Mouse (Mus musculus): ENCODE measurements at regions not wholly inside any gene's neighbourhood (a gene's known extent, or its start where the extent isn't known, plus 50 kb on each side); places are given as distances from the start of the nearest gene placed in this dataset.

GRCm38 (mm10) chr16:93109683-93110407 is 283.9 kb upstream of the Runx1 start:
- H3K36me3 ChIP-seq (ENCODE audit: control insufficient read depth, insufficient read depth, low read length, poor library complexity, severe bottlenecking): no peaks in the 10 kb centered on the region
- H3K9ac ChIP-seq (ENCODE audit: low read depth, poor library complexity, severe bottlenecking): no peak overlapping the region
- TF ChIP-seq CTCF (IDR thresholded peaks at IDR 0.05; ENCODE audit: low read depth, low read length) (no peak), POLR2A (IDR thresholded peaks at IDR 0.05; ENCODE audit: insufficient read depth, low read length) (no peak), EP300 (IDR thresholded peaks at IDR 0.05; ENCODE audit: insufficient read depth, low read depth, low read length) (no peak)
- H3K4me3 ChIP-seq (ENCODE audit: low read depth, low read length): no peak overlapping the region
- H3K9me3 ChIP-seq (replicated peaks; ENCODE audit: control insufficient read depth, insufficient read depth, low read length, poor library complexity, severe bottlenecking): no peaks in the 10 kb centered on the region
- no peaks in the 10 kb centered on the region for H3K27me3 ChIP-seq (ENCODE audit: control insufficient read depth, insufficient read depth, low read length, poor library complexity, severe bottlenecking)
- H3K4me1 ChIP-seq (ENCODE audit: control insufficient read depth, insufficient read depth, low read length): no peaks in the 10 kb centered on the region
- no peak overlapping the region for H3K27ac ChIP-seq (ENCODE audit: insufficient read depth, low read length)

DNA sequence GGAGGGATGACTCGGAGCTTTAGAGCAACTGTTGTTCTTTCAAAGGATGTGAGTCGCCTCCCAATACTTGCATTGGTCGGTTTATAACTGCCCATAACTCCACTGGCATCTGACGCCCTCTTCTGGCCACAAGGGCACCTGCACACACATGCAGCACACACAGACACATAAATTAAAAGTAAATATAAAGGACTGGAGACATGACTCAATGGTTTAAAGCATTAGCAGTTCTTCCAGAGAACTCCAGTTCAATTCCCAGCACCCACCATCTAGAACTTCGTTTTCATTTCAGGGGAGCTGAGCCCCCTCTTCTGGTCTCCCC is 281.5 kb upstream of the Runx1 start:
- Histone ChIP-seq H3K4me1 (ENCODE audit: control insufficient read depth, insufficient read depth, low read length) (no peaks in the 10 kb centered on the region), H3K9me3 (replicated peaks; ENCODE audit: control insufficient read depth, insufficient read depth, low read length, poor library complexity, severe bottlenecking) (no peaks in the 10 kb centered on the region), H3K27ac (ENCODE audit: insufficient read depth, low read length) (no peak overlapping the region), H3K4me3 (ENCODE audit: low read depth, low read length) (no peak overlapping the region), H3K9ac (ENCODE audit: low read depth, poor library complexity, severe bottlenecking) (no peak overlapping the region), H3K27me3 (ENCODE audit: control insufficient read depth, insufficient read depth, low read length, poor library complexity, severe bottlenecking) (no peaks in the 10 kb centered on the region), H3K36me3 (ENCODE audit: control insufficient read depth, insufficient read depth, low read length, poor library complexity, severe bottlenecking) (no peaks in the 10 kb centered on the region)
- TF ChIP-seq POLR2A (IDR thresholded peaks at IDR 0.05; ENCODE audit: insufficient read depth, low read length) (no peak), EP300 (IDR thresholded peaks at IDR 0.05; ENCODE audit: insufficient read depth, low read depth, low read length) (no peak), CTCF (IDR thresholded peaks at IDR 0.05; ENCODE audit: low read depth, low read length) (peak; percentile 0)

DNA sequence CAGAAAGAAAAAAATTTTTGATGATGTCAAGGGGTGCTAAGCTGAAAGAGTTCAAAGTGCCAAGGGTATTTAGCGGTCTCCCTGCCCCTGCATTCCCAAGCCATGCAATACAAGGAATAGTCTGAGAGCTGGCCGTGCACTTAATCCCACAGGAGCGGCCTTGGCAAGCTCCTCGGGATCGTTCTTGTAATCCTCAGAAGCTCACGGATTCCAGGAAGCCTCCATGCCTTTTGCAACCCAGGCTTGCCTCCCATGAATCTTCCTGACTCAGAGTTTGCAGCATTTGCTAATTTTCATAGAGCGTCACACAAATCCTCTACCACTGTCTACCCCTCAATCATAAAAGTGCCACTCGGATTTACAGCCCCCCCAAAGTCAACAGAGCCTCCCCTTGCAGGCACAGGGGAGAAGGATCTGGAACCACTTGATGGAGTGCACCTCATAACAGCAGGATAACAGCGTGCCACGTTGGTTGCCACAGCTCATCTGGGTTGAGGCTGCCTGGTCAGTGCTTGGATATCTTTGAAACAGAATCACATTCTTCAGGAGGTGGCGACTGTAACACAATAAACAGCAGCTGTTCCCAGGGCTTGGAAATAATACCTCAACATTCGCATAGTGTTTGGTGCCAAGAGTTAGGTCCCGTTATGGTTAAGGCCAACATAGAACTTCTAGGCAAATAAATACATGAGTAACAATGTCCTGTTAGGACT is 281.0 kb upstream of the Runx1 start:
- TF ChIP-seq POLR2A (IDR thresholded peaks at IDR 0.05; ENCODE audit: insufficient read depth, low read length) (no peak), EP300 (IDR thresholded peaks at IDR 0.05; ENCODE audit: insufficient read depth, low read depth, low read length) (no peak), CTCF (IDR thresholded peaks at IDR 0.05; ENCODE audit: low read depth, low read length) (no peak)
- H3K27me3 ChIP-seq (ENCODE audit: control insufficient read depth, insufficient read depth, low read length, poor library complexity, severe bottlenecking): no peaks in the 10 kb centered on the region

DNA sequence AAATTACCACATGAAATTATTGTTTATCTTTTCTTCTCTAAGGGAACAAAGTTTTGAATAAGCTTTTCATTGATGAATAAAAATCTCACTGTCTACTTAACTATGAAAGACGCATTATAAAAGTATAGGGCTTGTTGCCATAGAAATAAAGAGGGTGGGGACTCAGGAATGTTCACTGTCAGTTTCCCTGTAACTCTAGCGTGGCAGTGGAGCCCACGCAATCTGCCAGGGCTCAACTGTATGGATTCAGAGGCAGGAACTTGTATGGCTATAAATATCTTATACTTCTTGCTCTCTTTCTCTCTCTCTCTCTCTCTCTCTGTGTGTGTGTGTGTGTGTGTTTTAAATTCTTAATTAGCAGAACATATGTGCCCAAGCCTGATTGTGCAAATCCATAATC is 276.2 kb upstream of the Runx1 start:
- no peak overlapping the region for H3K9ac ChIP-seq (ENCODE audit: low read depth, poor library complexity, severe bottlenecking)
- no peaks in the 10 kb centered on the region for H3K27me3 ChIP-seq (ENCODE audit: control insufficient read depth, insufficient read depth, low read length, poor library complexity, severe bottlenecking)
- no peaks in the 10 kb centered on the region for H3K36me3 ChIP-seq (ENCODE audit: control insufficient read depth, insufficient read depth, low read length, poor library complexity, severe bottlenecking)
- TF ChIP-seq CTCF (IDR thresholded peaks at IDR 0.05; ENCODE audit: low read depth, low read length): no peak
- no peak for TF ChIP-seq POLR2A (IDR thresholded peaks at IDR 0.05; ENCODE audit: insufficient read depth, low read length)
- no peak for TF ChIP-seq EP300 (IDR thresholded peaks at IDR 0.05; ENCODE audit: insufficient read depth, low read depth, low read length)
- no peak overlapping the region for H3K4me3 ChIP-seq (ENCODE audit: low read depth, low read length)
- no peaks in the 10 kb centered on the region for H3K4me1 ChIP-seq (ENCODE audit: control insufficient read depth, insufficient read depth, low read length)
- no peaks in the 10 kb centered on the region for H3K9me3 ChIP-seq (replicated peaks; ENCODE audit: control insufficient read depth, insufficient read depth, low read length, poor library complexity, severe bottlenecking)
- H3K27ac ChIP-seq (ENCODE audit: insufficient read depth, low read length): no peak overlapping the region

More for the DNA sequence above, 281.0 kb upstream of the Runx1 start:
- H3K9ac ChIP-seq (ENCODE audit: low read depth, poor library complexity, severe bottlenecking): no peak overlapping the region
- no peaks in the 10 kb centered on the region for H3K4me1 ChIP-seq (ENCODE audit: control insufficient read depth, insufficient read depth, low read length)
- no peak overlapping the region for H3K4me3 ChIP-seq (ENCODE audit: low read depth, low read length)
- H3K9me3 ChIP-seq (replicated peaks; ENCODE audit: control insufficient read depth, insufficient read depth, low read length, poor library complexity, severe bottlenecking): no peaks in the 10 kb centered on the region
- no peak overlapping the region for H3K27ac ChIP-seq (ENCODE audit: insufficient read depth, low read length)
- no peaks in the 10 kb centered on the region for H3K36me3 ChIP-seq (ENCODE audit: control insufficient read depth, insufficient read depth, low read length, poor library complexity, severe bottlenecking)

DNA sequence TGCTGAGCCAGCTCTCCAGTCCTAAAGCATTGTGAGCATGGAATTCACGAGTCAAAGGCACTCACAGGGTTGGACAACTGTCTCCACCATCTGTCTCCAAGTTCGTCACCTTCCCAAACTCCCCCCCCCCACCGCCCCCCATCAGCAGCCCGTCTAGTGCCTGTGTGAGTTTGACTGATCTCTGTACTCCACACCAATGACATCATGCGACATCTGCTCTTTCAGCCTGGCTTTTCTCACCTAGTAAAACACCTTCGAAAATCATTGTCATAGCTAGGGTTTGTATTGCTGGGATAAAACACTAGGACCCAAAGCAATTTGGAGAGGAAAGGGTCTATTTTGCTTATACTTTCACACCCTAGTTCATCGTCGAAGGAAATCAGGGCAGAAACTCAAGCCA is 272.1 kb upstream of the Runx1 start:
- H3K9ac ChIP-seq (ENCODE audit: low read depth, poor library complexity, severe bottlenecking): no peak overlapping the region
- no peaks in the 10 kb centered on the region for H3K4me1 ChIP-seq (ENCODE audit: control insufficient read depth, insufficient read depth, low read length)
- H3K36me3 ChIP-seq (ENCODE audit: control insufficient read depth, insufficient read depth, low read length, poor library complexity, severe bottlenecking): no peaks in the 10 kb centered on the region
- no peak for TF ChIP-seq CTCF (IDR thresholded peaks at IDR 0.05; ENCODE audit: low read depth, low read length)
- no peak for TF ChIP-seq POLR2A (IDR thresholded peaks at IDR 0.05; ENCODE audit: insufficient read depth, low read length)
- TF ChIP-seq EP300 (IDR thresholded peaks at IDR 0.05; ENCODE audit: insufficient read depth, low read depth, low read length): no peak
- H3K4me3 ChIP-seq (ENCODE audit: low read depth, low read length): no peak overlapping the region
- H3K27me3 ChIP-seq (ENCODE audit: control insufficient read depth, insufficient read depth, low read length, poor library complexity, severe bottlenecking): no peaks in the 10 kb centered on the region; the same call in 1 of the 2 replicates
- H3K27ac ChIP-seq (ENCODE audit: insufficient read depth, low read length): no peak overlapping the region
- H3K9me3 ChIP-seq (replicated peaks; ENCODE audit: control insufficient read depth, insufficient read depth, low read length, poor library complexity, severe bottlenecking): no peaks in the 10 kb centered on the region

- no peaks in the 10 kb centered on the region for H3K36me3 ChIP-seq (ENCODE audit: control insufficient read depth, insufficient read depth, low read length, poor library complexity, severe bottlenecking)
- H3K4me1 ChIP-seq (ENCODE audit: control insufficient read depth, insufficient read depth, low read length): no peaks in the 10 kb centered on the region
- H3K27me3 ChIP-seq (ENCODE audit: control insufficient read depth, insufficient read depth, low read length, poor library complexity, severe bottlenecking): no peaks in the 10 kb centered on the region; the same call in 1 of the 2 replicates
- H3K4me3 ChIP-seq (ENCODE audit: low read depth, low read length): no peak overlapping the region
- no peak overlapping the region for H3K27ac ChIP-seq (ENCODE audit: insufficient read depth, low read length)
- TF ChIP-seq EP300 (IDR thresholded peaks at IDR 0.05; ENCODE audit: insufficient read depth, low read depth, low read length): no peak
- no peak for TF ChIP-seq CTCF (IDR thresholded peaks at IDR 0.05; ENCODE audit: low read depth, low read length)
- no peak for TF ChIP-seq POLR2A (IDR thresholded peaks at IDR 0.05; ENCODE audit: insufficient read depth, low read length)
- no peaks in the 10 kb centered on the region for H3K9me3 ChIP-seq (replicated peaks; ENCODE audit: control insufficient read depth, insufficient read depth, low read length, poor library complexity, severe bottlenecking)
- no peak overlapping the region for H3K9ac ChIP-seq (ENCODE audit: low read depth, poor library complexity, severe bottlenecking)
Measured at GRCm38 (mm10) chr16:93096175-93096574, 270.2 kb upstream of the Runx1 start.
